Mouse (Mus musculus): ENCODE data around the gene Gm11937.

Gene Gm11937

DNA sequence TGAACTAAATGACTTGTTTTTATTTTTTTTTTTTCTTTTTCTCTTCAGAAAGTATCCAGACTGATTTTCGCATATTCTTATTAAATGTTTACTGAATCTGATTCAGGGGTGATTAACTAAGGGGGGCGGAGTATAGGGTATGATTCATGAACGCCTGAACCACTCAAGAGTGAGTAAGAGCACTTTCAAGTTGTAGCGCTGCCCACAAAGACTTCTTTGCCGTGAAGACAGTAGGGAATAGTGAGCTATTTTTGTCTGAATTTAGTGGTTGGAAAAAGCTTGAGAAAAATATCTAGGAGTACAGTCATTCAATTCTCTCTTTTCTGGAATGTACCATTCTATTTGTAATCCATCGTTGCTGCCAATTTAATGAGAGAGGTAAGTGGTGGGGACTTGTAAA is 28.4 kb downstream of the Gm11937 start:
- no peak for DNase-seq (ENCODE audit: low spot score in 2 of 2)

DNA sequence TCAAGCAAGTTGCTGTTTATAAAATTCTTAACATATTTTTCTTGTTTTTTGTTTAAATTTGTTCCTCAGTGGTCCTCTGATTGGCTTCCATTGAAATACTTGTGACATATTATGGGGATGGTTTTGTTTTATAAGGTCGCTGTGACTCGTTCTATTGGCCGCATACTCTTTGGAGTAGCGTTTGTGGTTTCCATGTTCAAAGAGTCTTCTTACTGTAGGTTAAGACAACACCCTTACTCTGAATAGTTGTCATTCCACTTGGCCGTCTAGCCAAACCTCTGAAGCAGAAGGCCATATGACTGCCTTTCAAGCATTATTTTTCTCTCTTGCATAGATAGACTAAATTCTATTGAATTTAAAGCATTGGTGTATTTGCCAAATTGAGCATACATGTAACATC is 28.9 kb downstream of the Gm11937 start:
- no peak for DNase-seq (ENCODE audit: low spot score in 2 of 2)

DNA sequence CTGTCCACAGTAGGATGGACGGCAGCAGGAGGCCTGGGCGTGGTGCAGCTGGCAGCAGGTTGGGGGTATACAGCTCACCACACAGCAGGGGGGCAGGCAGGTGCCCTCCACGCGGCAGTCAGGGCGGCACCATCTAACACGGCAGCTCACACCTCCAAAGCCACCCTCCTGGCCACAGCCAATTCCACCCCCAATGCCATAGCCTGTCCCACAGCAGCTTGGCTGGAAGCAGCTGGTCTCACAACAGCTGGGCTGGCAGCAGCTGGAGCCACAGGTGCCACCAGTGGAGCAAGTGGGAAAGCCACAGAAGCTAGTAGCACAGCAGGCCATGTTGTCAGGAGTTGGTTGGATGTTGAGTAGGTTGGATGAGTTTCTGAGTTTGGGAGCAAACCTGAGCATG is 29.4 kb downstream of the Gm11937 start, which contains the start of gene Krtap1-5:
Krtap1-5 (minus strand) TSS at position 381 of the 400 bp plus-strand sequence.
- no peak for DNase-seq (ENCODE audit: low spot score in 2 of 2)

DNA sequence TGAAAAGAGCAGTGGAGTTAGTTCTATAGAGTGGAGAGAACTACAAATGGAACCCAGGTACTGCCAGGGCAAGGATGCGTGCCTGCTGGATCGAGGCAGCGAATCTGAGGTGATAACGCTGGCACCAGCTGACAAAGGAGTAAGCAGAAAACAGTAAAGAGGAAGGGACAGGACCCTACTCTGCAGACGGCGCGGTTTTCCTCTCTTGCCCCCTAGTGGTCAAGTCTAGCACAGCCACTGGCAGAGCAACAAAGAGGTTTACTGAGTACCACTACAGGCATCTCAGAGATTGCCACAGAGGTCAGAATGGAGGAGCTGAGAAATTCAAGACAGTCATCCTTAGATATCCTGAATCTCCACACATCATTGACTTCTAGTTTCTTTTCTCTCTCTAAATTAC is 35.9 kb downstream of the Gm11937 start:
- DNase-seq (ENCODE audit: low spot score in 2 of 2) = peak; percentile 65 to 77

DNA sequence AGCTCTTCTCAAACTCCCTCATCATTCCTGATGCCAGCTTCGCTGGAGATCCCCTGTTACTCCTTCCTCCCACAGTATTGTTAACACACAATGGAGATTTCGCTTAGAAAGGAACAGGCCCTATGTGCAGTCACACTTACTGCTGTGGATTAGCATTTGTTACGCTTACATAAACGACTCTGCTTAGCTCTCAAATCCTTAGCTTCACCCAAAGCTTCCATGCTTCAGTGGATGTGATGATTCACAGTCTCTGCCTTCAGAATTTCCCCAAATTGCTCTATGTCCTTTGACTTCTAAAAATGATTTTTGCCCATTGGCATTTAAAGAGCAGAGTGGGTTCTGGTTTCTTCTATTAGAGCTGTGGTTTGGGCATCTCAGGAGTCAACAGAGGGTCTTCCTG is 36.8 kb downstream of the Gm11937 start:
- no peak for DNase-seq (ENCODE audit: low spot score in 2 of 2)

DNA sequence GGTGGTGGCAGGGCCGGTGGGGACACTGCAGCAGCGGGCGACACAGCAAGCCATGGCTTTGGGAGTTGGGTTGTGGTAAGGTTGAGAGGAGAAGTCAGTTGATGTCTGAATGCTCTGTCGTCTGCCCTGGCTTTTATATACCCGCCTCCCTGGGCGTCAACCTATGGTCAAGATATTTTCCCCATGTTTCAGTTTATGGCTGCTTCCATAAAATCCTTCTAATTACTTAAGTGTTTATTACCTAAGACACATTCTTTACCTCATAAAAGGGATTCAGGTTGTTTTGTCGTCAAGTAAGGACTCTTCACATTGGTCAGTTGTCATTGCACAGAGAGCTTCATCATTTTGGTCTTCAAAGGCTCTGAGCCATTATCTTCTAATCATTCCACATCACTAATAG is 43.5 kb downstream of the Gm11937 start, which contains the start of gene Krtap3-1:
Krtap3-1 (minus strand) TSS at position 101 of the 400 bp plus-strand sequence.
- DNase-seq (ENCODE audit: low spot score in 2 of 2) = no peak

DNA sequence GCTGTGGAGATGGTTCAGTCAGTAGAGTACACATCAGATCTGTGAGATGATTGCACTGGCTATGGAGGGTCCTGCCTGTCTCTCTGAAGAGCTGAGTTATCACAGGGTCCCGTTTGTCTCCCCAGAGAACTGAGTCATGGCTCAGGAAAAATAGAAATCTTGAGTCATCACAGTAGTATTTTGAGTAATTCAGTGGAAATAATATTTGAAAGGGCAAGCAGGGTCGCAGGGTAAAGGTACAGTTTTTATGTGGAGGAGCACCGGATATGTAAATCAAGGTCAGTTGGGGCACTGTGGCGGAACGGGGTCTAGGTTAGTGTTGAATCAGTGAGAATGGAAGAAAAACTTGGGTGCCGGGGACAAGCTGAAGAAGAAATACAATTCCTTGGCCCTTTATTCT is 47.4 kb downstream of the Gm11937 start:
- no peak for DNase-seq (ENCODE audit: low spot score in 2 of 2)

All from urinary bladder, postnatal 36 days (tissue).